Mouse (Mus musculus) embryo, embryonic 9.5 days (tissue): ENCODE results near the gene Ttc12.

Source experiments
- DNase-seq: peaks from one replicate; pipeline ENCODE4 v3.0.0-alpha.2; 2017; ENCODE audit errors: extremely low spot score

Ttc12 gene

DNA sequence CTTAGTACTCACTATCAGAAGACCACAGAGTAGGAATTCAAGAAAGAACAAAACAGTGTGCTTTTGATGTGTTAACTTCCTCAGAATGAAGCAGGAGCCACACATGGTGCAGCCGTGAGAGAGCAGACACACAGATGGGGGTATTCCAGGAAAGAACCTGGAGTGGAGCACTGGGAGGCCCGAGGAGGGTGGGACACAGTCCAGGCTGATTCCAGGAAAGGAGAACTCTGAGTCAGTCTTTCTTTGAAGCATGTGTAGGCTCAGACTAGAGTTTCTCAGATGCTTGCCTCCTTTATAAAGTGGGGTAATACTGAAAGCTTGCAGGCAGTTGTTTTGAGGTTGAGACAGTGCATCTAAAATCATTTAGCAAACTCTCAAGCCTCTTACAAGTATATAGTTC lies 93.8 kb downstream of the Ttc12 start:
- no peak for DNase-seq
